In the genomic region with DNA sequence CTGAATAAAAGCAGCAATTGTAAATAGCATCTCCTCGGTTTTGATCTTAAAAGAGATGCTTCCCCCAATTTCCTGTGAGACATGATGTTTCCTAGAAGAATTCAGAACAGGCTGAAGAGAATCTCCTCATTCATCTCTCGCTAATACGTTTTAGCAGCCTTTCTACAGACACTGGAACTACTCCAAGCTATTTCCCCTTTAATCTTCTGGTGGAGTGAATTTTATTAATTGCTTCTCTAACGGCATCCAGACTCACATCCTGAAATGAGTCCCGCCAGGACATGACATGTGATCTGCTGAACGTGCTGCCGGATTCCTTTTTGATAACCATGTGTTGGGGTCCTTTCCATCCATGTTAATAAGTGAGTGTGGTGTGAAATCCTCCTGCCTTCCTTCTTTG, we compare ENCODE assay signal across 19 mouse cellular contexts.
DNase-seq lines count a peak whose midpoint lies in the region; ATAC-seq lines count a peak whose summit lies in the region.
"Had no signal": no experiment of that assay in that cellular context is flagged by ENCODE, and none has a peak within 500 bp of the region (broad histone marks: within the 10 kb centered on the region; RNA-seq: fewer than 3 reads in every experiment).

No protein-coding gene starts in this region.

- H3K4me2 ChIP-seq in limb, embryonic 13.5 days (replicated peaks) = no peak overlapping the region
- H3K4me2 ChIP-seq: heart, embryonic 12.5 days; hindbrain, embryonic 12.5 days had no signal

- H3K4me1 ChIP-seq in limb, embryonic 13.5 days = peaks cover 4% of the 10 kb centered on the region; the same call in 1 of the 2 replicates
- no peaks in the 10 kb centered on the region for H3K4me1 ChIP-seq in limb, embryonic 10.5 days
- H3K4me1 ChIP-seq: heart, embryonic 12.5 days; hindbrain, embryonic 12.5 days had no signal

- 0 out of 2 replicates have a peak overlapping the region, but pooled peaks have one; percentile 3 for H3K27ac ChIP-seq in limb, embryonic 13.5 days
- no peak overlapping the region for H3K27ac ChIP-seq in limb, embryonic 10.5 days
- H3K27ac ChIP-seq: gastrocnemius, adult 2 months; hindbrain, embryonic 12.5 days had no signal

- H3K27me3 ChIP-seq in limb, embryonic 13.5 days = no peaks in the 10 kb centered on the region
- no peaks in the 10 kb centered on the region for H3K27me3 ChIP-seq in limb, embryonic 10.5 days (ENCODE audit: low read depth, poor library complexity, severe bottlenecking)
- H3K27me3 ChIP-seq: heart, embryonic 12.5 days; hindbrain, embryonic 12.5 days had no signal

- 29% methylated on average over 7 of the region's 7 CpGs for WGBS in limb, embryonic 13.5 days
- WGBS in limb, embryonic 10.5 days = 40% methylated on average over 7 of the region's 7 CpGs

- no peaks in the 10 kb centered on the region for H3K9me3 ChIP-seq in limb, embryonic 13.5 days
- no peaks in the 10 kb centered on the region for H3K9me3 ChIP-seq in limb, embryonic 10.5 days (replicated peaks)
- H3K9me3 ChIP-seq: heart, embryonic 12.5 days; hindbrain, embryonic 12.5 days had no signal

- ATAC-seq in limb, embryonic 13.5 days (ENCODE audit: low FRiP score, low read depth) = no peak
- ATAC-seq: forebrain, postnatal 0 days; hindbrain, embryonic 16.5 days had no signal

- no peaks in the 10 kb centered on the region for H3K36me3 ChIP-seq in limb, embryonic 13.5 days
- no peaks in the 10 kb centered on the region for H3K36me3 ChIP-seq in limb, embryonic 10.5 days
- H3K36me3 ChIP-seq: heart, embryonic 12.5 days; hindbrain, embryonic 12.5 days had no signal

- no peak overlapping the region for H3K9ac ChIP-seq in limb, embryonic 13.5 days
- H3K9ac ChIP-seq: forebrain, postnatal 0 days; heart, embryonic 12.5 days; hindbrain, embryonic 12.5 days had no signal

- H3K4me3 ChIP-seq in limb, embryonic 13.5 days = no peak overlapping the region
- no peak overlapping the region for H3K4me3 ChIP-seq in limb, embryonic 10.5 days
- H3K4me3 ChIP-seq: gastrocnemius, adult 2 months; heart, embryonic 12.5 days; hindbrain, embryonic 12.5 days had no signal

- DNase-seq in heart, adult 11 months = peak; percentile 49
- DNase-seq in heart, adult 9 months (ENCODE audit: low spot score in 2 of 2) = no peak
- no peak for DNase-seq in limb, embryonic 10.5 days (ENCODE audit: low spot score)
- DNase-seq in retina, postnatal 1 day = peak; percentile 41
- no peak for DNase-seq in retina, embryonic 14.5 days (ENCODE audit: low spot score)
- no peak for DNase-seq in gastrocnemius, postnatal 25 days
- DNase-seq: adrenal gland, adult 2 months; adrenal gland, postnatal 25 days; cerebellum, adult 2 months; cerebellum, postnatal 10 days; forebrain, postnatal 0 days; gastrocnemius, adult 2 months; gastrocnemius, postnatal 36 days; heart, adult 18-20 months; heart, postnatal 36 days had no signal

Comparison
In these comparisons a context has a peak if more than half of its experiments do, and no peak if none do; other contexts are left out.
1. DNase-seq: peak in heart, adult 11 months (single experiment) and retina, postnatal 1 day (single experiment); none in heart, adult 9 months (0 of 2), limb, embryonic 10.5 days (single experiment), retina, embryonic 14.5 days (single experiment) and gastrocnemius, postnatal 25 days (single experiment).